Mouse (Mus musculus) heart, postnatal 4 days (tissue): Measurements from ENCODE around the gene Nr3c2. TPM values are rescaled to one million over a fixed set of nuclear protein-coding genes. Genes with fewer than 3 reads are reported as not detected.
A peak's percentile ranks its signal among the peaks of the same experiment; 100 is the strongest.

Experiments used
- DNase-seq: peaks from one replicate; pipeline ENCODE4 v3.0.0; 2021
- total RNA-seq, 2 experiments: library from RNA; stranded (reverse); gene quantifications; 2 replicates each; pipeline ENCODE4 v1.2.3; 2021

Nr3c2 gene
- total RNA-seq, 2 experiments from 2014 or later, result 10.3 to 13.8 TPM

DNA sequence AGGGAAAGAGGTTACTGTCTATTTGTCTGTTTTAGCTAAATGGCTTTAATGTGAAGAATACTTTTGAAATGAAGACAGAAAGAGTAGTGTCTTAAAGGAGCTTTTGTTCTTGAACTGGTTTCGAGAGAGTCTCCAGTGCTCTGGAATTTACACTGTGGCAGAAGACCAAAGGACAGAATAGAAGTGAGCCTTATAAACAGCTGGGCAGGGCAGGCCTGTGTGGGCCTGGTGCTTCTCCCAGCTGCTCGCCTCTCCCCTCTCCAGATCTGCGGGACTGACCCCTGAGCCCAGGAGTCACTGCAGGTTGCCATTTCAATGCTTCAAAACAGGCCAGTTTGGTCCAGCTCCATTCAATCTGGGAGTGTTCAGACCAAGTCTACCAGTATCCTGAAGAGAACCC lies 274.5 kb downstream of the Nr3c2 start:
- peak; percentile 8 for DNase-seq

DNA sequence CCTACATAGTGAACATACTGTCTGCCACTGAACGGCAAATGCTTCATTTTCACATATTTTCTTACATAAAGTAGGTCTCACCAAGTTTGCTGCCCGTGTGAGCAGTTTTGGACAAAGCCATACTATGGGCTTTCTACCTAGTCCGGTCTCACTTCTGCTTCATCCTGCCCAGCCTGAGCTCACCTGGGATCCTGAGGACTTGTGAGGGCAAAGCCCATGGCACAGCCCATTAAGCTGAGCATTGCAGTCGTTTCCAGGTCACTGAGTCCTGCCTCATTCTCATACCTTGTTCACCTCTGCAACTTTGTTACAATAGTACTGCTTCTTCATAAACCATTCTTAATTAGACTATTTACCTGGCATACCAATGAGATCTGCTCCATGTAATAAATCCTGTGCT lies 276.2 kb downstream of the Nr3c2 start:
- no peak for DNase-seq

DNA sequence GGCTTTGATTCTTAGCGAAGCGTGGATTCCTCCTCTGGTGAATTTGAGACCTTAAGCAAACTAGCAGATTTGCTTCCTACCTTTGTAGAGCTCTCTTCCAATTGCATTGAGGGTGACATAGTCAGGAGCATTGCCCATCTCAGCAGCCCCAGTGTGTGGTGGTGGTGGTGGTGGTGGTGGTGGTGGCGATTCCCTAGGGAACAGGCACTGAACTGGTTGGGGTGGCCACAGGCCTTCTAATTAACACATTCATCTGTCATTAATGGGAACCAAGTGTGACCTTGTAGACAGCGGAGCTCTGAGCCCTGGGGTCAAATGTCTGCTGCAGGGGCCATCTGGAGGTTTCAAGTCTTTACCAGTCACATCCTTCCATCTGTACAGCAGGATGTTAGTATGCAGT lies 277.1 kb downstream of the Nr3c2 start:
- DNase-seq, result no peak

DNA sequence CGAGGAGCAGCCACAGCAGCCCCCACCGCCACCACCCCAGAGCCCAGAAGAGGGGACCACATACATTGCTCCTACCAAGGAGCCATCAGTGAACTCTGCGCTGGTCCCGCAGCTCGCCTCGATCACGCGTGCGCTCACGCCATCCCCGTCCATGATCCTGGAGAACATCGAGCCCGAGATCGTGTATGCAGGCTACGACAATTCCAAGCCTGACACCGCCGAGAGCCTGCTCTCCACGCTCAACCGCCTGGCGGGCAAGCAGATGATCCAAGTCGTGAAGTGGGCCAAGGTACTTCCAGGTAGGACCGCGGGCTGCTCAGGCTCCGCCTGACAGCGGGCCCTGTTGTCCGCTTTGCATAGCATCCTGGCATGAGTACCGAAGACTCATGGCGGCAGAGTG lies 286.6 kb downstream of the Nr3c2 start:
- no peak for DNase-seq

DNA sequence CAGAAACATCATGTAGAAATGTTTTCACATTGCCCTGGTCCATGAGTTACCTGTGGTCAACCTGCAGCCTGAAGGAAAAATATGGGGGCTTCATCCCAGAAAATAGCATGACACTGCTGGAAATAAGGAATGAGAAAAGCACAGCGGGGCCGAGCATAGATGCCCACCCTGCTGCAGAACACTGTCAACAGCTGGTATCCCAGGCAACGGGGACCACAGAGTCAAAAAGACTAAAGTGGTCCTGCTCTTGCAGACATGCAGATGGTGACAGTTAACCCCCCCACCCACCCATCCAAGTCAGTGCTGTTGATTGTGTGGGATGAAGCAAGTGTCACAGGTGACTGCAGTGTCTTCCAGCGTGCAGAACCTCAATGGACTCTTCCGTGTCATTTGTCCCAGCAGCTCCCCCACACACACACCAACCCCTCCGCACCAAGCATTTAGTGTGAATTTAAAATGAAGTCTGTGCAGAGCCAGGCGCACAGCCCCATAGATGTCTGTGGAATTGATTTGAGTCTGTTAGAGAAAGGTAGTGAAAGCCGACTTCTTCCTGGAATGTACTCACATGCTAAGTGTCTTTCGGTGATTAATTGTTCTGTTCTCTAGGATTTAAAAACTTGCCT lies 287.8 kb downstream of the Nr3c2 start:
- DNase-seq, result no peak

DNA sequence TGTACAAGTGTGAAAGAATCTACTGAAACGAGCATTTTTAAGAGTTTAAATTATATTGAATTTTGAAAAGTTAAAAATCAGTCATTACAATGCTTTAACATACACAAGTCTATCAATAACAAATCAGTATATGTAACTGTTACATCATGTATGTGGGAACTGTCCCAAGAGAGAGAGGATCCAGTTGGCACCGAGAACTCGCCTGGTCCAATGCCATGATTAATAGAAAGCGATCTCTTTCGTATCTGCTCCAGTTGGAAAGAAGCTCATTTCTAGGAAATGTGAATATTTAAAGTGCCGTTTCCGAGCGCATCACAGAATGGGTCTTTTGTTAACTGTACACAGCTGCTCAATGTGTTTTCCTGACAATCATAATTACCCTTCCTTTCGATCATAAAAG lies 288.5 kb downstream of the Nr3c2 start:
- DNase-seq, result no peak

DNA sequence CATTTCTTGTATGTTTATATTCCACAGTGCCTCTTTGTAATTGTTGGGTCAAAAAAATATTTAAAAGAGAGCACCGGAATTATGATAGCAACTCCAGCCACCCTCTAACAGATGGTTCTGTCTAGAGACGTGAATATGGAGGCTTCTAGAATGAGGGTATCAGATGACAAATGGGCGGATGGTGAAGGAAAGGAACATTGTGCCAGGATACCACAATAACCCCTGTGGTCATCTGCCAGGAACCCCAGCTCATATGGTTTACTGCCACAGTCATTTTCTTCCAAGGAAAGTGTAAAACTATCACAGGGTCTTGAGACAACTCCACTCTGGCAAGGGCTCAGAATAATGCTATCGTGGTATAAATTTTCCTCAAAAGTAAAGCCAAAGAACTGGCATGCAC lies 289.1 kb downstream of the Nr3c2 start:
- DNase-seq, result no peak

DNA sequence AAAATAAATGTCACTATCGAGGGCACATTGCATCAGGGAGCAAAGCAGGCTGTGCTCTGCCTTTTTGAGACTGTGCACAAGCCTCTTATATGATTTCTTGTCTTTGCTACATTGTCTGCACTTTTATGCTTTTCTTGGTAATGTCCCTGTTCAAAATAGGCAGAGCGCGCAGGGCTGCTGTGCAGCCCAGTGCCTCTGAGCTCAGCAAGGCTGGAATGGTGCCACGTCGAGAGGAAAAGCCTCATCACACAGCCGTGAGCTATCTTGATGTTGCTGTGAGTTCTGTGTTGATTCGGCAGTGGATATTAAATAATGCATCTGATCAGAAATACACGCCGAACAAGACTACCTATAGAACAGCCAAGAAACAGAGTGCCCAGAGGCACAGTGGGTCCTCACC lies 290.1 kb downstream of the Nr3c2 start:
- DNase-seq, result no peak

DNA sequence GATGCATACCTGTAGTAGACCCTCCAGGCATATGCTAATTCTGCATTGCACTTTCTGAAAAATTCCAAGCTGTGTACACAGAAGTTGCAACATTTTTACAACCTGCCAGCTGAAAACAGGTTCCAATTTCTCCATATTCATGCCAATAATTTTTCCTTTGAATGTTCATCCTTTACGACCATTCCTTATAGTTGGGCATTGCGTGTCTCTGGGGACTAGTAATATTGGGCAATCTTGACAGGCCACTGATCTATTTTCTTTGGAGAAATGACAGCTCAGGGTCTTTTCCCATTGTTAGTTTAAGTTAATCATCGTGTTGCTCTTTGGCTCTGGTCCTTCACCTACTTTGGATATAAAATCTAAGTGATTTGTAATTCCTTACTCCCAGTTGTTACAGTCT lies 291.2 kb downstream of the Nr3c2 start:
- no peak for DNase-seq

DNA sequence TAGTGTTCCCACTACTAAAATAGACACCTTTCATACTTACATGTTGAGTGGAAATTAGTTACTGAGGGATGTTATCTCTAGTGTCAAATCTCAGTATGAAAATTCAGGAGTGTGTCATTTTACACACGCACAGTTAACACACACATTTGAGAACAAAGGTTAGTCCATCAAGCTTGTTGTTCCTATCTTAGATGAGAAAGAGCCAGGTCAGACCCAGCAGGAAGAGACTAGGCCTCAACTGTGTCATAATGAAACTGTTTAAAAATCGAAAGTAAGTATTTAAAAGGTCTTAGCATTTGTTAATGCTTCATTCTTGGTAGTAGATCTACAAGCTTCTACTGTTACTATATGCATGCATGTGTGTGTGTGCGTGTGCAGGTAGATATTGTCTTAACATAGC lies 310.1 kb downstream of the Nr3c2 start:
- DNase-seq, result no peak

DNA sequence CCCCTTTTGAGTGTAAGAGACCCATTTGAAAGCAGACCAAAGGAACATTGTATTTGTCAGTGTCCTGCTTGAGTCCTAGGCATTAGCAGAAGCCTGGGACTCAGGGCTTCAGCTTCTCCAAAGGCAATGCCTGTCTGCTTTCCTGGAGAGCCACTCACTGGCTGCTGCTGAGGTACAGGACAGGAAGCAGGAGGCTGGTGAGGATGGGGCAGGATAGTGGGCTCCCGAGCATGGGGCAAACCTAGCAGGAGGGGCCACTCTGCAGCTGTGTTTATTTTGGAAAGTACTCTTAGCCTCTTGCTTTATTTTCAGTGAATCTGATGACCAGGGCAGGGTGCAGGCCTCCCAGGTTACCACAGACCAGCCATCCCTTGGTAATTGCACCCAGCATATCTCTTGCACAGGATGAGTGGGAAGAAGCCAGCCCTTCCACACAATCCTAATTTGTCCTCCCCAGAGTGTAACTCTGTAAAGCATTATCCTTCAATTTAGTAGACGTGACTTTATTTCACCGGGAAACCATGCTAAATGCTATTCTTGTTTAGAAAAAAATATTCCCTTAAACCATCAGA lies 314.7 kb downstream of the Nr3c2 start:
- DNase-seq, result no peak

DNA sequence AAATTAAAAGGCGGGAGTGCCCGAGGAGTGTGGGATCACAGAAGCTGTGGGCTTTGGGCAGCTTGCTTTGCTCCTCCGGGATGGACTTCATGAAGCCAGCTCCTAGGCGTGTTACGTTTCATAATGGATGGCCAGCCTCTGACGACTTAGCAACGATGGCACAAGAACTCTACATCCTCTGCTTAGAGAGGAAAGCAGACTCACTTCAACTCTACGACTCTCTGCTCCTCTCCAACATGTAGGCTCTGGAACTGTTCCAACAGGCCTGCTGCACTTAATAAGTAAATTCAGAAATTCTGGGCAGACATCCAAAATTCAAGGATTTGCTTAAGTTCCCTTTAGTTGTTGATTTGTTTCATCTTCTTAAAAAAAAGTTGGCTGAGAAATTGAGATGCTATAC lies 315.4 kb downstream of the Nr3c2 start:
- peak; percentile 27 for DNase-seq

DNA sequence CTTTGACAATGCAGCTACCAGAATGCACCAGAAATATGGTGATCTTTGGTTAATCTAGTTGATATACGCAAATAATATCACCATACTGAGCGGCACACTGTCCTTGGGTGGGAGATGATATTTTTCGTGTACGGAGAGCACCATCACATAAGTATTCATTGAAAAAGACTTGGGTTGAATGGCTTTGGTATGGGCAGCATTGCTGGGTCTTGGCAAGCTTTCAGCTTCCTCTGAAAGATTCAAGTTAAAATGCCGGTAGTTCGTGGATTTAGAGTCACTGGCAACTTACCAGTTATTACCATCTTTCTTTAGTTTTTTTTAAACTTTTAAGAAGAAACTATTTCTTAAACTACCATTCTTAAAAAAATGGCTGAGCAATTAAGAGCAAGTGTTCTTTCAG lies 315.9 kb downstream of the Nr3c2 start:
- no peak for DNase-seq

DNA sequence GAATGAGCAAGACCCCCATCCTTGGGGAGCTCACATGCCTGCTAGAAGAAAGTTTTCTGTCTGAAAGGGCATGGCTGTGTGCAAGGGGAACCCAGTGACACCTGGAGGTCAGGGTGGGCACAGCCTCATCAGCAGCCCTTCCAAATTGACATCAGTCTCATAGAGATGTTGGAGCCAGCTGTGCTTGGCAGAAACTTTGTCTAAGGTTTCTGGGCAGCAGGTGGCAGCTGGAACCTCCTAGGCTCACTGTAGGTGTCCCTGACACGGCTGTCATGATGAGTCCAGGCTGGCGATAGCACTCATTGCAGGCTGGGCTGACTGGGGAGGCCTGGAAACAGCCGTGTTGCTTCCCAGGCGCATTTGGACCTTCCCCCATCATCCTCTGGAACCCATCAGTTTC lies 323.9 kb downstream of the Nr3c2 start:
- DNase-seq, result no peak

DNA sequence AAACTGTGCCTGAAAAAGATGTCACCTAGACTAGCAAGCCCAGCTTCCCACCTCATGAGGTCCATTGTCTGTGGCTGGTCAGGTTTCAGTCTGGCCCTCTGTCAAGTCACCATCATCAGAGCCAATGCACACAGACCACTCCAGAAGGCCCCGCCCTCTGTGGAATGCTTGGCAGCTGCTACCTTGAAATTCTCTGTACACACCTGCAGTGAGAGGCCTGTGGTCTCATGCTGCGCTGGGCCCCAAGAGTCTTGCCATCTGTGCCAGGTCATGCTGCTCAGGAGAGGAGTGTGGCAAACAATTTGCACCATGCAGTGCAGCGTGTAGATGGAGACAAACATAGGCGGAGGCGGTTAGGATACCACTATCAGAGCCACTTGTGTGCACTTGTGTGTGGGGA lies 328.5 kb downstream of the Nr3c2 start:
- no peak for DNase-seq

DNA sequence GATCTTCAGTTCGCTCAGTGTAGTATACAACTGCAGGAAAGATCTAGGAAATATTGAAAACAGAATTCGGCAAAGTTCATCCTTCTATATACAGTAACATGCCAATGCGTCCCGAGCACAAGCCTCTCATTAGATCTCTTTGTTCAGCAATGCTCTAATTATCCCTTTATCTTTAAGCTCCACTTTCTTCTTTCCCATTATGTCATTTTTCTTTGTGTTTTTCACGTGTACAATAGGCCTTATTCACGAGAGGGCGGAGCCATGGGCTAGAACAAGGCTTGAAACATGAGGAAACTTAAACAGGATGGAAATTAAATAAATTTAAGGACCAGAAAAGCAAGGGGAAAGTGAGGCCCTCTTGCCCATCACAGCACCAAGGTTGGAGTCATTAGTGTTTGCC lies 329.4 kb downstream of the Nr3c2 start:
- DNase-seq, result no peak

DNA sequence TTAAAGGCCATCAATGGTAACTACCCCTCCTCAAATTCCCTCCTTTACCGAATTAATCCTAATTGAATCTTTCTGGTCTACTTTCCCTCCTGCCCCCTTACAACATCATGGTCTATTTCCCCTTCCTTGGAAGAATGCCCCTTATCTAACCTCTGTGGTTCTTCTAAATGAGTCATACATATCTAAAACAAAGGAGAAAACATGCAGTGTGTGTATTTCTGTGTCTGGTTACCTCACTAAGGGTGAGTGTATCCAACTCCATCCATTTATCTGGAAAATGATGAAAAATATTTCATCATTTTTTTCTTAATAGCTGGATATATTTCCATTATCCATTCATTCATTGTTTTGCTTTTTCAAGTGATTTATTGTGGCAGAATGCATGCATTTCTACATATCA lies 332.0 kb downstream of the Nr3c2 start:
- DNase-seq, result no peak

DNA sequence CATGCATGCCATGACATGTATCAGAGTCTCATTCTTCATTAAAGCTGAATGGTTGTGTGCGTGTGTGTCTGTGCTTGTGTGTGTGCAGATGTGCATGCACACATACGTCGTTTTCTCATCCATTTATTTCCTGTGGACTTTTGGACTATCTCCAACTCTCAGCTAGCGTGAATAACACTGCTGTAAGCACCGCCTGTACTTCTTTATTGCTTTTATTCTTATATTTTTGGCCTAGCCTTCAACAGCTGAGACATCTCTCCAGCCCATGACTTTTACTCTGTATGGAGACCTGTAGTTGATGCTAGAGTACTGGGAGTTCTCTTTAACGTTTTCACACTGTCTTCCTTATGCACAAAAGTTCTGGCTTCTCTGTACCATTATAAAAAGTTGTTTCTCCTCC lies 332.6 kb downstream of the Nr3c2 start:
- DNase-seq, result no peak

DNA sequence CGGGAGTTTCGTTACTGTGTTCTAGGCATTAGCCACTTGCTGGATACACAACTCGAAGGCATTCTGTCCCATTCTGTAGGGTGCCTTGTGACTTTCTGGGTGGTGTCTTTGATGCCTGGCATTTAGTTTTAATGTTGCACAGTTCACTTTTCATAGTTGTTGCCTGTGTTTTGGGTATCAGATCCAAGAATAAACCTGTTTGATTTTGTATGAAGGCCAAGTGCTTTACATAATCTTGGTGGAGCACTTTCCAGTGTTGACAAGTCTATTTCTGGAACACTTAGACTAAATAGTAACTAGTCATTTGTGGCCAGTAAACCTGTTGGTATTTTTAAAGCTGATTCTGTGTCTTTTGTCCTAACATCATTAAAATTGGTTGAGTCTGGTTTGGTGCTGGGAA lies 333.2 kb downstream of the Nr3c2 start:
- DNase-seq, result no peak

DNA sequence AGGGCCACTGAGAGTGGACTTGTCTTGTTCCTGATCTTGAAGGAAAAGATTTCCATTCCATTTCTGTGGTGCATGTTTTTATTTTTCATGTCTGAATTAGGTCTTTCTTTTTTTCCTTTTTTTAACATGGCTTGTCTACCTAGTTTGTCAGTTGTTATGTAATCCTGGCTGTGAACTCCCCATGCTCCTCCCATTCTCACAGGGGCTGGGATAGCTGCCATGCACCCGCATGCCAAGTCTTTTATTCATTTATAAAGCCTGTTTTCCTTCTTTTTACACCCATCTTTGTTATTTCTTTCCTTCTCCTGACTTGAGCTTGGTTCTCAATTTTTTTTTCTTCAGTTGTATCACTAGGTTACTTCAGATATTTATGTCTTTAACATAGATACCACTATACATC lies 337.5 kb downstream of the Nr3c2 start:
- no peak for DNase-seq

DNA sequence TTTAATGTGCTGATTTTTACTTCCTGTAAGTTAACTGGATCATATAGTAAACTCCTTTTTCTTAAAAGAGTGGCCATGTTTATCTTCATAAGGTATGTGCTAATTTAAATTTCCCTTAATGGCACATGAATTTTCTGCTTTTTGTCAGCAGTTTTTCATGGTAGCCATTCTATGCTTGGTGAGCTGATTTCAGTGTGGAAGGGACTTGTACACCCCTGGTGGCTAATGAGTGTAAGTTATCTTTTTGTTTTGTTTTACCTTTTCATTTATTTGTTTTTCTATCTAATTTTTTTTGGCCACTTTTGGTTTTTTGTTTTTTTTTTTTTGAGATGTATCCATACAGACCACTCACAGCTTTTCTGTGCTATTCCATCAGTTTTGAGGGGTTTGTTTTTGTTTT lies 340.2 kb downstream of the Nr3c2 start:
- DNase-seq, result no peak

DNA sequence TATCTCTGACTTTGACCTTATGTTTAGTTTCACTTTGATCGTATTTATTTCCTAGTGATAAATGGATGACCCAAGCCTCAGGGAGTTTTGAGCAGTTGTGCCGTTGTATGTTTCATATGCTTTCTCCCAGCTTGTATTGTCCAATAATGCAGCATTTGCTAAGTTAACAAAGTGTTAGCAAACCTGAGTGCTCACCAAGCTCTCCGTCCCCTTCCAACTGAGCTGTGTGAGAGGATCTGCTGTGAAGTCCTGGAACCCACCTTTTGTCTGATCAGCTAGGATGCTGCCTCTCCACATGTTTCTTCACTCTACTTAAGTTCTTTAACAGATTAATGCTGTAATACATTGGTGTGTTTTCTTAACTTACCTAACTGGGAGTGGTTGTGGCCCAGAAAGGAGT lies 342.1 kb downstream of the Nr3c2 start:
- no peak for DNase-seq

DNA sequence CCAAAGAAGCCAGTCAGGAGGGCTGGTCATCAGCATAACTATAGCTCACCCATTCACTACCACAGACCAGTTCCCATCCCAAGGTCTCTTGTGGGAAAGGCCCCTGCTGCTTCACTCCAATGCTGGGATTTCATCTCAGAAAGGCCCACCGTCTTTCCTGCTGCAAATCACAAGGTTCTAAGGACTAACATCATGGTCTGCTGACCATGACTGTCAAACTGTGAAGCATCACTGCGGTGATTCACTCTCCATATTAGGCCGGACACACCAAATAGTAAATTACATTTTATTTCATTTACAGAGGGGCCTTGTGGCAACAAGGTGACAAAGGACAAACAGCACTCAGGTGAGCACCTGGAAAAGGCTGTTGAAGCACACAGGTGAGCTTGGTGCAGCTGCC lies 350.9 kb downstream of the Nr3c2 start:
- DNase-seq, result no peak

DNA sequence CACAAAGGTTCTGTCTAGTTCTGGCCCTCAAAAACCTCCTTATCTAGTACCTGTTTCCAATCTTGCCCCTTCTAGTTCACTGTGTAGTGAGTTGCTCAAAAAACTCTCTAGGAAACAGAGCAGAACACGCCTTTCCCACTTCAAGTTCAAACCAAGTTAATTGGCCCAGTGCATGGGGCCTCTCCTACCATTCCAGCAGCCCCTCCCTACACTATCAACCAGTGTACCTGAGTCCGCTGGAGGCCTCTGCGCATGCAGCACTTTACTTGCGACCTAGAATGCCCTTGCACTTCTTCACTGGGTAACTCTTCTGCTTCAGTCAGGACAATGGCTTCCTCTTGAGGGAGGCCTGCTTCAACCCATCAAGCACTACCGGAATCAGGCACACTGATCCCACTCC lies 351.9 kb downstream of the Nr3c2 start:
- DNase-seq, result no peak

DNA sequence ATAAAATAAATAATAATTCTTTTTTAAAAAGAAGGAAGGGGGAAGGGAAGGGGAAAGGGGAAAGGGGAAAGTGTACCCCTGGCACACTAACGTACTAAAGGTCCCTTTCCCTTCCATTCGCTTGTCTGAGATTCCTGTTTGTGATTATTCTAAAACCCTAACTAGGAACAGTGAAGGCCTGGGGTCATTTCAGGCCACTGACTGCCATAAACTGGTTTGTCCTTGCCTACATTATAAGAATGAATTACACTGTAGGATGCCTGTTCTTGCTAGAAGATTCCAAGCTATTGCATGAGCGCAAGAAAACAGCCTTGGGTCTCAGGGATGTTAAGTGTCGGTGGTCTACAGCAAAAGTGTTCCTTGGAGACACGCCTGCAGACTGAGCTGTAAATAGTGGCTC lies 355.2 kb downstream of the Nr3c2 start:
- no peak for DNase-seq
